Mouse (Mus musculus) liver, embryonic 14.5 days (tissue): ENCODE measurements around the gene Dgcr6. TPM values are rescaled to one million over a fixed set of nuclear protein-coding genes. Genes with fewer than 3 reads are reported as not detected.

Experiments
- ATAC-seq: fragments of 200-750 bp; cut with Nextera tagmentation; 2 replicates; pipeline ENCODE4 v1.8.0; 2017; ENCODE audit warnings: moderate number of reproducible peaks, mild to moderate bottlenecking, moderate library complexity; ENCODE audit not compliant: insufficient read depth
- DNase-seq, 3 experiments: peaks; one replicate each; pipeline ENCODE4 v3.0.0-alpha.2; 2012 to 2013; ENCODE audit warnings: low read depth in 3 of 3, low spot score in 3 of 3
- H3K27ac ChIP-seq: fragments of 300-500 bp; sonication (generic); 2 replicates; pipeline ENCODE4 v1.5.1; 2014; ENCODE audit warnings: moderate library complexity, mild to moderate bottlenecking, control low read depth, inconsistent platforms
- H3K27me3 ChIP-seq: fragments of 300-500 bp; sonication (generic); 2 replicates; pipeline ENCODE4 v1.6.1; 2014; ENCODE audit warnings: mild to moderate bottlenecking, low read length, moderate library complexity; ENCODE audit not compliant: control insufficient read depth, insufficient read depth
- H3K36me3 ChIP-seq: fragments of 300-500 bp; sonication (generic); replicated peaks from 2 replicates; pipeline ENCODE4 v1.6.1; 2014; ENCODE audit warnings: low read depth; ENCODE audit not compliant: control insufficient read depth, insufficient read depth
- H3K4me1 ChIP-seq, 2 experiments: fragments of 200-500 bp in 1 of 2; fragments of 300-500 bp in 1 of 2; sonication (generic) in 1 of 2; replicated peaks; 2 replicates each; pipeline ENCODE4 v1.6.1; 2012 to 2014; ENCODE audit warnings: antibody characterized with exemption in 1 of 2, inconsistent platforms in 1 of 2, low read length in 1 of 2; ENCODE audit not compliant: control insufficient read depth in 2 of 2, insufficient read depth in 2 of 2
- H3K4me2 ChIP-seq: fragments of 300-500 bp; sonication (generic); 2 replicates; pipeline ENCODE4 v1.6.1; 2014; ENCODE audit warnings: low read depth, mild to moderate bottlenecking, control low read depth, moderate library complexity
- H3K4me3 ChIP-seq, 2 experiments: fragments of 200-500 bp in 1 of 2; fragments of 300-500 bp in 1 of 2; sonication (generic) in 1 of 2; 2 replicates each; pipeline ENCODE4 v1.5.1; 2012 to 2014; ENCODE audit warnings: low read depth in 2 of 2, low read length in 2 of 2, mild to moderate bottlenecking in 2 of 2, control low read depth in 1 of 2, inconsistent platforms in 1 of 2, moderate library complexity in 1 of 2; ENCODE audit not compliant: insufficient read depth in 1 of 2
- H3K9ac ChIP-seq: fragments of 300-500 bp; sonication (generic); replicated peaks from 2 replicates; pipeline ENCODE4 v1.6.1; 2014; ENCODE audit warnings: mild to moderate bottlenecking, control low read depth, moderate library complexity
- H3K9me3 ChIP-seq: fragments of 300-500 bp; sonication (generic); 2 replicates; pipeline ENCODE4 v1.6.1; 2016; ENCODE audit warnings: low read length, mixed read lengths; ENCODE audit not compliant: control insufficient read depth
- CTCF ChIP-seq: IDR thresholded peaks from 2 replicates; pipeline ENCODE4 v1.5.1; 2016; ENCODE audit warnings: antibody characterized with exemption, low read depth, control low read depth
- EP300 ChIP-seq: IDR thresholded peaks from 2 replicates; pipeline ENCODE4 v1.6.1; 2016; ENCODE audit warnings: antibody characterized with exemption, low read depth
- WGBS: fragments of 180-500 bp; shearing (Covaris S2); extraction: QIAGEN DNeasy Blood & Tissue Kit; methylation state at CpG from one replicate; pipeline ENCODE4 v1.1.7; 2014; ENCODE audit not compliant: insufficient replicate concordance; 5-methylcytosine and 5-hydroxymethylcytosine counted together
- polyA plus RNA-seq, 2 experiments: library from polyadenylated mRNA; depleted of rRNA in 1 of 2; stranded (reverse) in 1 of 2; unstranded in 1 of 2; fragments of >200 nt; fragmentation: Nextera tagmentation in 1 of 2; extraction: Ambion mirVana in 1 of 2; gene quantifications; 2 replicates each; pipeline versions ENCODE4 v1.2.1 to v1.2.3; 2012 to 2014

The Dgcr6 gene
- polyA plus RNA-seq, 2 experiments = 12.5 to 22.1 TPM

GRCm38 (mm10) chr16:18073259-18073962 is 20.8 kb downstream of the Dgcr6 start:
- Histone ChIP-seq H3K4me2 (no peak overlapping the region), H3K36me3 (no peaks in the 10 kb centered on the region), H3K4me1 (no peaks in the 10 kb centered on the region), H3K27me3 (no peaks in the 10 kb centered on the region), H3K4me3 (no peak overlapping the region), H3K9me3 (no peaks in the 10 kb centered on the region), H3K9ac (no peak overlapping the region), H3K27ac (no peak overlapping the region)
- ATAC-seq (no peak), DNase-seq (no peak)
- WGBS = 63% methylated on average over 9 of the region's 9 CpGs
- TF ChIP-seq EP300 = no peak
- no peak for TF ChIP-seq CTCF

DNA sequence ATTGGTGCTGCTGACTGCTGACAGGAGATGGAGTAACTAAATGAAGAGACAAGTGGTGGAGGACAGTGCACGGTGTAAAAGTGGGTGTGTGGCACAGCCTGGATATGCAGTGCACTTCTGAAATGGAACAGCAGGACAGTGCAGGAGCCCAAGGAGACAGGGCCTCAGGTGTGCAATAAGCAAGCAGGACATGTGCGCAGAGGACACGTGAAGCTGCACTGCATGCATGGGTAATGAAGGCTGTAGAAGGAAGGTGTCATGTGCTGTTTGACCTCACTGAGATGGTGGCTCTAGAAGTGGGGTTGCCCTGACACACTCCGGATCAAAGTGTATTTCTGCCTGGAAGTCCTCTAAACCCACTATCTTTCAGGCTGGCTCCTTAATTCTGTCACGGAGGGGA is 22.0 kb downstream of the Dgcr6 start:
- H3K36me3 ChIP-seq = no peaks in the 10 kb centered on the region
- no peak for ATAC-seq
- no peak for TF ChIP-seq CTCF
- TF ChIP-seq EP300 = no peak
- no peak overlapping the region for H3K4me3 ChIP-seq
- no peak overlapping the region for H3K4me2 ChIP-seq
- 70% methylated on average over 5 of the region's 5 CpGs for WGBS
- no peaks in the 10 kb centered on the region for H3K27me3 ChIP-seq
- no peaks in the 10 kb centered on the region for H3K4me1 ChIP-seq
- H3K9ac ChIP-seq = no peak overlapping the region
- DNase-seq = no peak
- H3K27ac ChIP-seq = no peak overlapping the region
- no peaks in the 10 kb centered on the region for H3K9me3 ChIP-seq

- Histone ChIP-seq H3K4me1 (no peaks in the 10 kb centered on the region), H3K9me3 (no peaks in the 10 kb centered on the region), H3K36me3 (no peaks in the 10 kb centered on the region), H3K4me3 (no peak overlapping the region), H3K27ac (no peak overlapping the region), H3K27me3 (no peaks in the 10 kb centered on the region), H3K4me2 (no peak overlapping the region), H3K9ac (no peak overlapping the region)
- ATAC-seq = no peak
- DNase-seq = no peak
- 31% methylated on average over 3 of the region's 3 CpGs for WGBS
- no peak for TF ChIP-seq CTCF
These were observed 22.5 kb downstream of the Dgcr6 start for GRCm38 (mm10) chr16:18075201-18075600.

- no peaks in the 10 kb centered on the region for H3K36me3 ChIP-seq
- H3K27me3 ChIP-seq = no peaks in the 10 kb centered on the region
- no peaks in the 10 kb centered on the region for H3K9me3 ChIP-seq
- H3K9ac ChIP-seq = no peak overlapping the region
- no peak overlapping the region for H3K4me2 ChIP-seq
- DNase-seq (no peak), ATAC-seq (no peak)
- TF ChIP-seq CTCF (no peak), EP300 (no peak)
- no peaks in the 10 kb centered on the region for H3K4me1 ChIP-seq
- H3K27ac ChIP-seq = no peak overlapping the region
- no peak overlapping the region for H3K4me3 ChIP-seq
- 65% methylated on average over 5 of the region's 5 CpGs for WGBS
These were observed 25.8 kb downstream of the Dgcr6 start for GRCm38 (mm10) chr16:18078314-18079015.

GRCm38 (mm10) chr16:18079300-18079699 is 26.6 kb downstream of the Dgcr6 start:
- H3K4me2 ChIP-seq = no peak overlapping the region
- no peaks in the 10 kb centered on the region for H3K4me1 ChIP-seq
- no peak overlapping the region for H3K9ac ChIP-seq
- no peak overlapping the region for H3K4me3 ChIP-seq
- H3K9me3 ChIP-seq = no peaks in the 10 kb centered on the region
- ATAC-seq (no peak), DNase-seq (no peak)
- no peaks in the 10 kb centered on the region for H3K27me3 ChIP-seq
- no peaks in the 10 kb centered on the region for H3K36me3 ChIP-seq
- TF ChIP-seq CTCF (no peak), EP300 (no peak)
- no peak overlapping the region for H3K27ac ChIP-seq
- 57% methylated on average over 2 of the region's 2 CpGs for WGBS
